Mouse (Mus musculus): Measurements from ENCODE around the gene Trappc3l. TPM values are rescaled to one million over a fixed set of nuclear protein-coding genes. Genes with fewer than 3 reads are reported as not detected.

The Trappc3l gene
- total RNA-seq, 2 experiments from 2014 or later = not detected

Other genes starting within 250 kb of the Trappc3l start
- not detected for gene Sult3a1, start 179.9 kb upstream of the Trappc3l start, total RNA-seq (2021)
- gene Rsph4a, start 132.5 kb upstream of the Trappc3l start, total RNA-seq (2021) = 1 to 10 TPM; 4.2 to 4.4 TPM
- 10 to 100 TPM; 15.1 to 16.8 TPM for gene Zup1, start 86.3 kb upstream of the Trappc3l start, total RNA-seq (2021)
- 100 to 1,000 TPM; 101 to 103 TPM for gene Rwdd1, start 18.0 kb upstream of the Trappc3l start, total RNA-seq (2021)
- not detected for gene Calhm4, start 6.7 kb downstream of the Trappc3l start, total RNA-seq (2021)
- gene Calhm5, start 58.9 kb downstream of the Trappc3l start, total RNA-seq (2021) = 1 to 10 TPM; 3.4 to 4.3 TPM
- not detected for gene Calhm6, start 90.4 kb downstream of the Trappc3l start, total RNA-seq (2021)
- gene Dse, start 170.1 kb downstream of the Trappc3l start, total RNA-seq (2021) = 1 to 10 TPM; 7.8 TPM
- gene Tspyl1, start 244.6 kb downstream of the Trappc3l start, total RNA-seq (2021) = 100 to 1,000 TPM; 151 to 170 TPM